Mouse (Mus musculus) MEL (cell line): Measurements from ENCODE around the gene Rbm28.

Source experiments
- CHD1 ChIP-seq: IDR thresholded peaks from 2 replicates; pipeline ENCODE4 v1.6.1; 2012; ENCODE audit warnings: low read depth, mild to moderate bottlenecking, inconsistent platforms, low read length, improper control_type of control experiment
- ETS1 ChIP-seq: IDR thresholded peaks from 2 replicates; pipeline ENCODE4 v1.6.1; 2012; ENCODE audit warnings: low read depth, mild to moderate bottlenecking, inconsistent platforms, low read length, improper control_type of control experiment, moderate library complexity
- MEF2A ChIP-seq: IDR thresholded peaks from 2 replicates; pipeline ENCODE4 v1.6.1; 2014; ENCODE audit warnings: low read depth, mild to moderate bottlenecking, inconsistent platforms, low read length, improper control_type of control experiment; ENCODE audit not compliant: poor library complexity, insufficient replicate concordance, severe bottlenecking; ENCODE audit errors: extremely low read depth
- POLR2A ChIP-seq, 2 experiments: IDR thresholded peaks; 2 replicates each; pipeline ENCODE4 v1.6.1; 2011 to 2012; ENCODE audit warnings: low read length in 2 of 2, mild to moderate bottlenecking in 2 of 2, control low read depth in 1 of 2, improper control_type of control experiment in 1 of 2, low read depth in 1 of 2, moderate library complexity in 1 of 2; ENCODE audit not compliant: control insufficient read depth in 1 of 2, insufficient read depth in 1 of 2, poor library complexity in 1 of 2
- POLR2AphosphoS5 ChIP-seq: IDR thresholded peaks from 2 replicates; pipeline ENCODE4 v1.6.1; 2012; ENCODE audit warnings: low read depth, borderline replicate concordance, mild to moderate bottlenecking, inconsistent platforms, low read length, moderate library complexity, mixed read lengths
- RAD21 ChIP-seq: IDR thresholded peaks from 2 replicates; pipeline ENCODE4 v1.6.1; 2011; ENCODE audit warnings: mild to moderate bottlenecking, low read depth, low read length, improper control_type of control experiment
- USF1 ChIP-seq: IDR thresholded peaks from 2 replicates; pipeline ENCODE4 v1.6.1; 2014; ENCODE audit warnings: low read depth, mild to moderate bottlenecking, inconsistent platforms, low read length, improper control_type of control experiment, moderate library complexity

DNA sequence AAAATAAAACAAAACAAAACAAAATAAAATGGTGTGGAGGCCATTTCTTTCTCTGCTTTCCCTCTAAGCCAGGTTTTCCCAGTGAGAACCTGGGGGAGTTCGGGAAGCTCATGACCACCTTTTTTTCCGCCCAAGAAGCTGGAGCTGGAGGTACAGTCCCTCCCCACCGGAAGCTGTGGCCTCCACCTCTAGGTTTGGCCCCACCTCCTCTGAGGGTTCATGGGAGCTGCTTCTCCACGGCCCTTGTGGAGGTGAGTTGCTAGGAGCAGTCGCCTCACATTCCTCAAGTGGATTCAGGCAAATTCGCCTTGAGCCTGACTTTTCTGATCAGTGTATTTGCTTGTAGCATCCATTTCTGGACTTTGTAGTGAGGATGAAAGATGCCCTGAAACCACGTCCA, 49.0 kb downstream of the Rbm28 start:
- TF ChIP-seq POLR2A (IDR thresholded peaks at IDR 0.05; ENCODE audit: control insufficient read depth in 1 of 2, insufficient read depth in 1 of 2, low read depth in 1 of 2, low read length in 2 of 2, poor library complexity in 1 of 2) (no peak), CHD1 (no peak), MEF2A (no peak), POLR2AphosphoS5 (no peak), USF1 (no peak), ETS1 (no peak), RAD21 (no peak)
